Mouse (Mus musculus): ENCODE data around the gene Dennd1a.

Dennd1a gene

GRCm38 (mm10) chr2:38164326-38165035 lies 122.7 kb downstream of the Dennd1a start:
- DNase-seq (ENCODE audit: low read depth): no peak

GRCm38 (mm10) chr2:38162486-38162885 lies 124.7 kb downstream of the Dennd1a start:
- no peak for DNase-seq (ENCODE audit: low read depth)

- DNase-seq (ENCODE audit: low read depth): no peak
Observed at GRCm38 (mm10) chr2:38161484-38161883, 125.7 kb downstream of the Dennd1a start.

GRCm38 (mm10) chr2:38159736-38160135 lies 127.5 kb downstream of the Dennd1a start:
- DNase-seq (ENCODE audit: low read depth): no peak

GRCm38 (mm10) chr2:38157002-38157401 lies 130.2 kb downstream of the Dennd1a start:
- DNase-seq (ENCODE audit: low read depth): no peak

GRCm38 (mm10) chr2:38156001-38156400 lies 131.2 kb downstream of the Dennd1a start:
- no peak for DNase-seq (ENCODE audit: low read depth)

- DNase-seq (ENCODE audit: low read depth): no peak
Observed at GRCm38 (mm10) chr2:38144831-38145230, 142.4 kb downstream of the Dennd1a start.

GRCm38 (mm10) chr2:38144067-38144779 lies 143.0 kb downstream of the Dennd1a start:
- no peak for DNase-seq (ENCODE audit: low read depth)

- DNase-seq (ENCODE audit: low read depth): no peak
Observed at GRCm38 (mm10) chr2:38142905-38143304, 144.3 kb downstream of the Dennd1a start.

- no peak for DNase-seq (ENCODE audit: low read depth)
Observed at GRCm38 (mm10) chr2:38142210-38142609, 145.0 kb downstream of the Dennd1a start.

GRCm38 (mm10) chr2:38139536-38139935 lies 147.7 kb downstream of the Dennd1a start:
- no peak for DNase-seq (ENCODE audit: low read depth)

GRCm38 (mm10) chr2:38137086-38137485 lies 150.1 kb downstream of the Dennd1a start:
- DNase-seq (ENCODE audit: low read depth): no peak

GRCm38 (mm10) chr2:38135427-38135826 lies 151.8 kb downstream of the Dennd1a start:
- DNase-seq (ENCODE audit: low read depth): no peak

- no peak for DNase-seq (ENCODE audit: low read depth)
Observed at GRCm38 (mm10) chr2:38133036-38133825, 154.0 kb downstream of the Dennd1a start.

- no peak for DNase-seq (ENCODE audit: low read depth)
Observed at GRCm38 (mm10) chr2:38132233-38132822, 154.9 kb downstream of the Dennd1a start.

GRCm38 (mm10) chr2:38131538-38131937 lies 155.7 kb downstream of the Dennd1a start:
- DNase-seq (ENCODE audit: low read depth): no peak

- no peak for DNase-seq (ENCODE audit: low read depth)
Observed at GRCm38 (mm10) chr2:38129961-38130802, 157.0 kb downstream of the Dennd1a start.

- DNase-seq (ENCODE audit: low read depth): no peak
Observed at GRCm38 (mm10) chr2:38126383-38126732, 160.8 kb downstream of the Dennd1a start.

GRCm38 (mm10) chr2:38125671-38126382 lies 161.4 kb downstream of the Dennd1a start:
- no peak for DNase-seq (ENCODE audit: low read depth)

GRCm38 (mm10) chr2:38124727-38125126 lies 162.5 kb downstream of the Dennd1a start:
- no peak for DNase-seq (ENCODE audit: low read depth)

GRCm38 (mm10) chr2:38115000-38115399 lies 172.2 kb downstream of the Dennd1a start:
- no peak for DNase-seq (ENCODE audit: low read depth)
